Mouse (Mus musculus): ENCODE measurements at regions not wholly inside any gene's neighbourhood (a gene's known extent, or its start where the extent isn't known, plus 50 kb on each side); places are given as distances from the start of the nearest gene placed in this dataset.

- no peak for TF ChIP-seq POLR2A (IDR thresholded peaks at IDR 0.05; ENCODE audit: borderline replicate concordance, extremely low read depth, insufficient read depth, insufficient read length, poor library complexity, severe bottlenecking)
- TF ChIP-seq CTCF (IDR thresholded peaks at IDR 0.05; ENCODE audit: borderline replicate concordance, extremely low read depth, insufficient read depth, insufficient read length), result no peak
These were observed 269.1 kb downstream of the CK137956 start for GRCm38 (mm10) chr4:127701651-127702050.
